8 mouse cellular contexts compared by ENCODE assay signal in genomic region chr1:178798333-178798732, GRCm38 (mm10).
DNase-seq lines count a peak whose midpoint lies in the region; ATAC-seq lines count a peak whose summit lies in the region.

No protein-coding gene starts in this region.

- DNase-seq in heart, embryonic 10.5 days (ENCODE audit: low spot score), result no peak
- no peak for DNase-seq in heart, adult 8-10 months (ENCODE audit: low spot score)
- DNase-seq in embryo, embryonic 10.5 days (ENCODE audit: low spot score), result peak; percentile 57
- DNase-seq in left cerebral cortex, adult 18-20 months (ENCODE audit: low spot score in 2 of 2), result peak; percentile 27 to 41
- no peak for DNase-seq in kidney, postnatal 36 days
- no peak for DNase-seq in thymus, postnatal 10 days (ENCODE audit: low spot score in 2 of 2)

- H3K36me3 ChIP-seq in heart, embryonic 10.5 days, result no peaks in the 10 kb centered on the region
- no peaks in the 10 kb centered on the region for H3K36me3 ChIP-seq in heart, embryonic 16.5 days (ENCODE audit: control insufficient read depth, insufficient read depth)
- no peaks in the 10 kb centered on the region for H3K36me3 ChIP-seq in midbrain, embryonic 15.5 days (replicated peaks)

- 4% methylated on average over 5 of the region's 5 CpGs for WGBS in heart, embryonic 10.5 days
- WGBS in heart, embryonic 16.5 days, result under 1% methylated on average over 5 of the region's 5 CpGs
- 8% methylated on average over 5 of the region's 5 CpGs for WGBS in midbrain, embryonic 15.5 days

- H3K9ac ChIP-seq in heart, embryonic 16.5 days (ENCODE audit: low read length), result peak overlapping the region; percentile 66
- peak overlapping the region; percentile 29; the same call in 1 of the 2 replicates for H3K9ac ChIP-seq in midbrain, embryonic 15.5 days

- H3K27ac ChIP-seq in heart, embryonic 10.5 days, result peak overlapping the region; percentile 82
- H3K27ac ChIP-seq in heart, embryonic 16.5 days (ENCODE audit: low read length), result peak overlapping the region; percentile 68
- peak overlapping the region; percentile 66 for H3K27ac ChIP-seq in midbrain, embryonic 15.5 days

- peak overlapping the region; percentile 47 for H3K4me3 ChIP-seq in heart, embryonic 10.5 days
- H3K4me3 ChIP-seq in heart, embryonic 16.5 days (ENCODE audit: low read length), result peak overlapping the region; percentile 52
- H3K4me3 ChIP-seq in midbrain, embryonic 15.5 days, result peak overlapping the region; percentile 26

- H3K9me3 ChIP-seq in heart, embryonic 10.5 days, result no peaks in the 10 kb centered on the region
- no peaks in the 10 kb centered on the region for H3K9me3 ChIP-seq in heart, embryonic 16.5 days (replicated peaks; ENCODE audit: control insufficient read depth, low read length)
- no peaks in the 10 kb centered on the region for H3K9me3 ChIP-seq in midbrain, embryonic 15.5 days

- H3K4me1 ChIP-seq in heart, embryonic 10.5 days, result peaks cover 56% of the 10 kb centered on the region
- peaks cover 40% of the 10 kb centered on the region for H3K4me1 ChIP-seq in heart, embryonic 16.5 days (ENCODE audit: control insufficient read depth, insufficient read depth, low read length)
- H3K4me1 ChIP-seq in midbrain, embryonic 15.5 days, result peaks cover 25% of the 10 kb centered on the region

- ATAC-seq in heart, embryonic 16.5 days (replicated peaks; ENCODE audit: extremely low read depth, insufficient read depth, low FRiP score), result peak; percentile 74
- peak; percentile 69; the same call in 1 of the 2 replicates for ATAC-seq in midbrain, embryonic 15.5 days (replicated peaks)

- H3K27me3 ChIP-seq in heart, embryonic 10.5 days (ENCODE audit: insufficient read depth, poor library complexity, severe bottlenecking), result no peaks in the 10 kb centered on the region
- no peaks in the 10 kb centered on the region for H3K27me3 ChIP-seq in heart, embryonic 16.5 days (ENCODE audit: control insufficient read depth, insufficient read depth, low read length)
- no peaks in the 10 kb centered on the region for H3K27me3 ChIP-seq in midbrain, embryonic 15.5 days (replicated peaks)

- peak overlapping the region; percentile 72 for H3K4me2 ChIP-seq in heart, embryonic 16.5 days (ENCODE audit: low read depth, low read length)
- peak overlapping the region; percentile 48 for H3K4me2 ChIP-seq in midbrain, embryonic 15.5 days

Comparison
In these comparisons a context has a peak if more than half of its experiments do, and no peak if none do; other contexts are left out.
1. DNase-seq: peak in embryo, embryonic 10.5 days (single experiment) and left cerebral cortex, adult 18-20 months (2 of 2); none in heart, embryonic 10.5 days (single experiment), heart, adult 8-10 months (single experiment), kidney, postnatal 36 days (0 of 2) and thymus, postnatal 10 days (0 of 2).
2. Peak in every context shown above with its lines, with median percentiles within 50 percentile points of each other: H3K27ac ChIP-seq and H3K4me3 ChIP-seq.